Comparison of ENCODE assay signal across 9 mouse cellular contexts in genomic region chr17:5377930-5378310, GRCm38 (mm10). TPM values are rescaled to one million over a fixed set of nuclear protein-coding genes. Genes with fewer than 3 reads are reported as not detected.
DNase-seq lines count a peak whose midpoint lies in the region.
"Had no signal": no experiment of that assay in that cellular context is flagged by ENCODE, and none has a peak within 500 bp of the region (broad histone marks: within the 10 kb centered on the region; RNA-seq: fewer than 3 reads in every experiment).

No protein-coding gene starts in this region.

- intact Hi-C loops in left cerebral cortex, postnatal 14 days (cut with DNase I): no loop called here

- DNase-seq in cerebellum, postnatal 10 days: peak; percentile 36 to 48
- no peak for DNase-seq in cerebellum, adult 18-20 months
- DNase-seq in 3134 (ENCODE audit: extremely low read depth, insufficient read length, low spot score): peak; percentile 32
- DNase-seq in c-Kit-positive CD71-positive TER-119-positive erythroid progenitor cells, embryonic 14.5 days (ENCODE audit: low spot score): peak; percentile 48
- peak; percentile 63 for DNase-seq in kidney, postnatal 14 days
- DNase-seq in thymus, postnatal 0 days (ENCODE audit: low spot score): peak; percentile 48
- no peak for DNase-seq in left cerebral cortex, adult 8-10 months (ENCODE audit: low spot score in 2 of 2)
- no peak for DNase-seq in left cerebral cortex, postnatal 14 days (ENCODE audit: low spot score in 2 of 2)

RNA-seq across cellular contexts. Expression of gene Ldhal6b, which starts 40.6 kb away (rescaled TPM):
- not detected in 2 replicates for polyA plus RNA-seq in thymus, postnatal 0 days (2015; fragmentation: Nextera tagmentation; extraction: Ambion mirVana)
- 1 to 10 TPM; 1.2 to 1.8 (median 1.6) TPM for total RNA-seq in left cerebral cortex, adult 8-10 months (2022)
- total RNA-seq in left cerebral cortex, postnatal 14 days (2021): 1 to 10 TPM; 1.1 TPM
- polyA plus RNA-seq: heart, embryonic 16.5 days had no signal

Comparison
In these comparisons a context has a peak if more than half of its experiments do, and no peak if none do; other contexts are left out.
1. DNase-seq: peak in cerebellum, postnatal 10 days (2 of 2), 3134 (single experiment), c-Kit-positive CD71-positive TER-119-positive erythroid progenitor cells, embryonic 14.5 days (single experiment), kidney, postnatal 14 days (single experiment) and thymus, postnatal 0 days (single experiment); none in cerebellum, adult 18-20 months (0 of 2), left cerebral cortex, adult 8-10 months (0 of 2) and left cerebral cortex, postnatal 14 days (0 of 2).